Mouse (Mus musculus) bone marrow macrophage, adult 2 months (primary cell): ENCODE results near the gene Mtch2. TPM values are rescaled to one million over a fixed set of nuclear protein-coding genes. Genes with fewer than 3 reads are reported as not detected.
"Not testable (repeated sequence)": the region's sequence is repeated elsewhere in the genome, so short reads cannot be mapped to it uniquely, and the experiment has no call there.

ENCODE experiments used
- H3K27ac ChIP-seq: 2 replicates; pipeline ENCODE4 v1.5.1; 2012; ENCODE audit warnings: low read depth, low read length; ENCODE audit not compliant: insufficient read depth
- H3K4me1 ChIP-seq: 2 replicates; pipeline ENCODE4 v1.6.1; 2012; ENCODE audit warnings: low read length; ENCODE audit not compliant: control insufficient read depth, insufficient read depth
- H3K4me3 ChIP-seq: 2 replicates; pipeline ENCODE4 v1.5.1; 2012; ENCODE audit warnings: mild to moderate bottlenecking, low read length, moderate library complexity; ENCODE audit not compliant: insufficient read depth
- CTCF ChIP-seq: IDR thresholded peaks from 2 replicates; pipeline ENCODE4 v1.5.1; 2012; ENCODE audit warnings: low read depth, mild to moderate bottlenecking, low read length, moderate library complexity
- POLR2A ChIP-seq: IDR thresholded peaks from 2 replicates; pipeline ENCODE4 v1.6.1; 2012; ENCODE audit warnings: mild to moderate bottlenecking, low read depth, low read length, borderline replicate concordance
- polyA plus RNA-seq: library from polyadenylated mRNA; stranded (reverse); fragments of >200 nt; gene quantifications from 2 replicates; pipeline ENCODE4 v1.2.4, GENCODE M21; 2012; ENCODE audit not compliant: missing spikeins, insufficient read depth, insufficient read length

Mtch2 gene
- 106 and 108 TPM in 2 replicates for polyA plus RNA-seq

GRCm38 (mm10) chr2:90846955-90847680, at the start of gene Mtch2:
Mtch2 (plus strand) TSS chr2:90847155.
- Histone ChIP-seq H3K4me1 (peaks cover 11% of the 10 kb centered on the region), H3K27ac (peak within 1 kb of the TSS; percentile 83), H3K4me3 (peak within 1 kb of the TSS; percentile 80)
- peak; percentile 87; the same call in 1 of the 2 replicates for TF ChIP-seq POLR2A
- no peak for TF ChIP-seq CTCF

- no peak for TF ChIP-seq CTCF
- TF ChIP-seq POLR2A: no peak
- Histone ChIP-seq H3K4me3 (no peak overlapping the region), H3K4me1 (no peaks in the 10 kb centered on the region), H3K27ac (no peak overlapping the region)
These were observed 38.5 kb upstream of the Mtch2 start for GRCm38 (mm10) chr2:90808241-90809126.

- no peaks in the 10 kb centered on the region for H3K4me1 ChIP-seq
- H3K27ac ChIP-seq: no peak overlapping the region
- no peak for TF ChIP-seq POLR2A
- TF ChIP-seq CTCF: no peak
- no peak overlapping the region for H3K4me3 ChIP-seq
These were observed 36.2 kb upstream of the Mtch2 start for GRCm38 (mm10) chr2:90810751-90811150.

GRCm38 (mm10) chr2:90815266-90815665, 31.7 kb upstream of the Mtch2 start:
- Histone ChIP-seq H3K27ac (no peak overlapping the region), H3K4me1 (no peaks in the 10 kb centered on the region), H3K4me3 (no peak overlapping the region)
- no peak for TF ChIP-seq CTCF
- no peak for TF ChIP-seq POLR2A

- Histone ChIP-seq H3K4me3 (no peak overlapping the region), H3K4me1 (no peaks in the 10 kb centered on the region), H3K27ac (no peak overlapping the region)
- no peak for TF ChIP-seq POLR2A
- no peak for TF ChIP-seq CTCF
These were observed 30.8 kb upstream of the Mtch2 start for GRCm38 (mm10) chr2:90816144-90816543.

GRCm38 (mm10) chr2:90818710-90819109, 28.2 kb upstream of the Mtch2 start:
- no peak overlapping the region for H3K4me3 ChIP-seq
- H3K4me1 ChIP-seq: no peaks in the 10 kb centered on the region
- no peak for TF ChIP-seq POLR2A
- no peak for TF ChIP-seq CTCF
- H3K27ac ChIP-seq: no peak overlapping the region

GRCm38 (mm10) chr2:90820894-90821293, 26.1 kb upstream of the Mtch2 start:
- no peak overlapping the region for H3K4me3 ChIP-seq
- no peaks in the 10 kb centered on the region for H3K4me1 ChIP-seq
- no peak for TF ChIP-seq POLR2A
- no peak for TF ChIP-seq CTCF
- no peak overlapping the region for H3K27ac ChIP-seq

GRCm38 (mm10) chr2:90822978-90823377, 24.0 kb upstream of the Mtch2 start:
- Histone ChIP-seq H3K4me3 (no peak overlapping the region), H3K4me1 (no peaks in the 10 kb centered on the region), H3K27ac (no peak overlapping the region)
- TF ChIP-seq CTCF (no peak), POLR2A (no peak)

- H3K4me3 ChIP-seq: no peak overlapping the region
- H3K27ac ChIP-seq: no peak overlapping the region
- no peaks in the 10 kb centered on the region for H3K4me1 ChIP-seq
- TF ChIP-seq POLR2A (no peak), CTCF (no peak)
These were observed 23.2 kb upstream of the Mtch2 start for GRCm38 (mm10) chr2:90823781-90824180.

- H3K4me3 ChIP-seq, H3K4me1 ChIP-seq, H3K27ac ChIP-seq: not testable (repeated sequence)
These were observed 22.4 kb upstream of the Mtch2 start for GRCm38 (mm10) chr2:90824528-90824927.
